Mouse (Mus musculus) testis, adult 2 months (tissue): Measurements from ENCODE around the gene Tmem189.

Source experiments
- CTCF ChIP-seq: fragments of 200-500 bp; IDR thresholded peaks from 2 replicates; pipeline ENCODE4 v1.5.1; 2012; ENCODE audit warnings: low read depth, mild to moderate bottlenecking, inconsistent platforms, low read length, moderate library complexity; ENCODE audit not compliant: control insufficient read depth, insufficient read depth, insufficient replicate concordance
- POLR2A ChIP-seq: fragments of 200-500 bp; IDR thresholded peaks from 2 replicates; pipeline ENCODE4 v1.6.1; 2012; ENCODE audit warnings: low read depth, mild to moderate bottlenecking, inconsistent platforms, low read length, moderate library complexity; ENCODE audit not compliant: control insufficient read depth

DNA sequence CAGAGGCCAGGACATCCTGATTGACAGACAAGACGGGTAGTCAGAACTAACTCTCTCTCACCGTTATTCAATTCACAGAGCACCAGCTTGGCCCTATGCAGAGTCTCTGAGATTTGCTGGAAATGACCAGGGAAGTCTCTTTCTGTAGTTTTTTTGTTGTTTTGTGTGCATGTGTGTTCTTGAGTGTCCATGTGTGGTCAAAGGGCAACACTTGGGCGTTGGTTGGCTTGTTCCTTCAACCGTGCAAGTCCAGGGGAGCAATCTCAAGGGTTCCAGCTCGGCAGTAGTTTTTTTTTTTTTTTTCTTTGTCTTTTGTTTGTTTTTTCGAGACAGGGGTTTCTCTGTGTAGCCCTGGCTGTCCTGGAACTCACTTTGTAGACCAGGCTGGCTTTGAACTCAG is 26.9 kb downstream of the Tmem189 start:
- no peak for TF ChIP-seq POLR2A
- TF ChIP-seq CTCF = no peak
